Mouse (Mus musculus): ENCODE data around the gene Fcgrt.

The Fcgrt gene

GRCm38 (mm10) chr7:45056329-45056971 lies 47.2 kb downstream of the Fcgrt start:
- DNase-seq (ENCODE audit: low spot score in 2 of 2) = no peak

GRCm38 (mm10) chr7:45053931-45054510 lies 49.6 kb downstream of the Fcgrt start:
- DNase-seq (ENCODE audit: low spot score in 2 of 2) = peak; percentile 93 to 96

GRCm38 (mm10) chr7:45053117-45053930 lies 50.3 kb downstream of the Fcgrt start:
- DNase-seq (ENCODE audit: low spot score in 2 of 2) = peak; percentile 61 to 62

- no peak for DNase-seq (ENCODE audit: low spot score in 2 of 2)
Observed at GRCm38 (mm10) chr7:45052862-45053116, 50.9 kb downstream of the Fcgrt start, which contains the start of gene Prr12. TSS of gene Prr12 (minus strand) at chr7:45052881.

- peak; percentile 29 to 44 for DNase-seq (ENCODE audit: low spot score in 2 of 2)
Observed at GRCm38 (mm10) chr7:45052181-45052861, 51.3 kb downstream of the Fcgrt start.

- no peak for DNase-seq (ENCODE audit: low spot score in 2 of 2)
Observed at GRCm38 (mm10) chr7:45051601-45051974, 52.1 kb downstream of the Fcgrt start.

- peak; percentile 67 to 70 for DNase-seq (ENCODE audit: low spot score in 2 of 2)
Observed at GRCm38 (mm10) chr7:45050945-45051600, 52.6 kb downstream of the Fcgrt start.

GRCm38 (mm10) chr7:45048923-45049657 lies 54.6 kb downstream of the Fcgrt start:
- DNase-seq (ENCODE audit: low spot score in 2 of 2) = no peak

GRCm38 (mm10) chr7:45048001-45048890 lies 55.4 kb downstream of the Fcgrt start:
- no peak for DNase-seq (ENCODE audit: low spot score in 2 of 2)

- no peak for DNase-seq (ENCODE audit: low spot score in 2 of 2)
Observed at GRCm38 (mm10) chr7:45047491-45047890, 56.2 kb downstream of the Fcgrt start.

GRCm38 (mm10) chr7:45046853-45047350 lies 56.7 kb downstream of the Fcgrt start:
- DNase-seq (ENCODE audit: low spot score in 2 of 2) = no peak

GRCm38 (mm10) chr7:45045741-45046140 lies 57.9 kb downstream of the Fcgrt start:
- DNase-seq (ENCODE audit: low spot score in 2 of 2) = no peak

GRCm38 (mm10) chr7:45043307-45043706 lies 60.3 kb downstream of the Fcgrt start:
- no peak for DNase-seq (ENCODE audit: low spot score in 2 of 2)
